Mouse (Mus musculus): Measurements from ENCODE around the gene Sumf1. TPM values are rescaled to one million over a fixed set of nuclear protein-coding genes. Genes with fewer than 3 reads are reported as not detected.

The Sumf1 gene
- polyA plus RNA-seq, 1 experiment from 2014 or later, result 12.4 TPM

DNA sequence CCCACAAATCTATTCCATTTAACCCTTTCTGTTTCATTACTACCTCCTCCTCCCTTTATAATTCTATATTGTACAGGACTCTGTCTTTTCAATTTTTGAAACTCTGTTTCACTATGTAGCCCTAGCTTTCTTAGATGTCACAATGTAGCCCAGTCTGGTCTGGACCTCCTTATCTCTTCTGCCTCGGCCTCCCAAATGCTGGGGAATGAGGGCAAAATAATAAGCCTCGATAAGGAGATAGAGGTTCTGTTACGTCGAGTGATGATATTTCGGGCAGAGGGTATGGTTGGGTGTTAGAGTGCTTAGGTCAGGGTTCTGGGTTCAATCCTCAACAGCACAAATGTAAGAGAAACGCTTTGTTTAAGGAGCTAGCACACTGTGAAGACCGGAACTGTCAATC is 11.3 kb upstream of the Sumf1 start:
- Histone ChIP-seq H3K4me2 (ENCODE audit: low read depth) (no peak overlapping the region), H3K36me3 (ENCODE audit: control insufficient read depth, insufficient read depth, low read length) (no peaks in the 10 kb centered on the region), H3K4me1 (ENCODE audit: control insufficient read depth, insufficient read depth, low read length) (no peaks in the 10 kb centered on the region), H3K9ac (ENCODE audit: low read length) (no peak overlapping the region), H3K27ac (ENCODE audit: low read depth, low read length) (no peak overlapping the region), H3K27me3 (ENCODE audit: control insufficient read depth, insufficient read depth, low read length) (no peaks in the 10 kb centered on the region), H3K9me3 (ENCODE audit: control insufficient read depth, low read length) (no peaks in the 10 kb centered on the region), H3K4me3 (ENCODE audit: low read depth, low read length) (no peak overlapping the region)
- WGBS, result 86% methylated on average over 7 of the region's 7 CpGs
- DNase-seq (ENCODE audit: low spot score) (no peak), ATAC-seq (ENCODE audit: insufficient read depth, low FRiP score, low TSS enrichment) (no peak)

- no peaks in the 10 kb centered on the region for H3K36me3 ChIP-seq (ENCODE audit: control insufficient read depth, insufficient read depth, low read length)
- no peak overlapping the region for H3K9ac ChIP-seq (ENCODE audit: low read length)
- ATAC-seq (ENCODE audit: insufficient read depth, low FRiP score, low TSS enrichment) (no peak), DNase-seq (ENCODE audit: low spot score) (no peak)
- H3K27ac ChIP-seq (ENCODE audit: low read depth, low read length), result no peak overlapping the region
- H3K4me3 ChIP-seq (ENCODE audit: low read depth, low read length), result no peak overlapping the region
- no peaks in the 10 kb centered on the region for H3K27me3 ChIP-seq (ENCODE audit: control insufficient read depth, insufficient read depth, low read length)
- H3K4me1 ChIP-seq (ENCODE audit: control insufficient read depth, insufficient read depth, low read length), result no peaks in the 10 kb centered on the region
- 63% methylated on average over 4 of the region's 4 CpGs for WGBS
- no peak overlapping the region for H3K4me2 ChIP-seq (ENCODE audit: low read depth)
- H3K9me3 ChIP-seq (ENCODE audit: control insufficient read depth, low read length), result no peaks in the 10 kb centered on the region
Measured at GRCm38 (mm10) chr6:108192632-108193031, 7.2 kb upstream of the Sumf1 start.

GRCm38 (mm10) chr6:108190690-108191089 is 5.3 kb upstream of the Sumf1 start:
- 100% methylated on average over 1 of the region's 1 CpGs for WGBS
- Histone ChIP-seq H3K4me3 (ENCODE audit: low read depth, low read length) (no peak overlapping the region), H3K4me2 (ENCODE audit: low read depth) (no peak overlapping the region), H3K27me3 (ENCODE audit: control insufficient read depth, insufficient read depth, low read length) (no peaks in the 10 kb centered on the region), H3K9me3 (ENCODE audit: control insufficient read depth, low read length) (no peaks in the 10 kb centered on the region), H3K4me1 (ENCODE audit: control insufficient read depth, insufficient read depth, low read length) (no peaks in the 10 kb centered on the region), H3K27ac (ENCODE audit: low read depth, low read length) (no peak overlapping the region), H3K36me3 (ENCODE audit: control insufficient read depth, insufficient read depth, low read length) (no peaks in the 10 kb centered on the region), H3K9ac (ENCODE audit: low read length) (no peak overlapping the region)
- no peak for DNase-seq (ENCODE audit: low spot score)
- ATAC-seq (ENCODE audit: insufficient read depth, low FRiP score, low TSS enrichment), result no peak

DNA sequence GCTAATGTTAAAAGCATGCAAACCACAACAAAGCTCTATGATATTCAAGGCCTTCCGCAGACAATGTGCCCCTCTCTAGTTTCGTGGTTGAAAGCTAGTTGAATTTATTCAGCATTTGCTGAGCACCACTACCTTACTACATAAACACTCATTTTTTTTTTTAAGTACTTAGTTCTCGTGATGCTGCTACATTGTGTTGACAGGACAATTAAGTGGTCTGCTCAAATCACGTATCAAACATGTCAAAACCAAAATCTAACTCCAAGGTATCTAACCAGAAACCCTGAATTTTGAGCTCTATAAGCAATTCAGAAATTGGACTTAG is 265 bp upstream of the Sumf1 start:
- DNase-seq (ENCODE audit: low spot score) (no peak), ATAC-seq (ENCODE audit: insufficient read depth, low FRiP score, low TSS enrichment) (no peak)
- Histone ChIP-seq H3K4me2 (ENCODE audit: low read depth) (peak overlapping the region; percentile 84), H3K36me3 (ENCODE audit: control insufficient read depth, insufficient read depth, low read length) (no peaks in the 10 kb centered on the region), H3K4me3 (ENCODE audit: low read depth, low read length) (peak overlapping the region; percentile 92), H3K4me1 (ENCODE audit: control insufficient read depth, insufficient read depth, low read length) (peaks cover 5% of the 10 kb centered on the region; the same call in 1 of the 2 replicates), H3K9me3 (ENCODE audit: control insufficient read depth, low read length) (no peaks in the 10 kb centered on the region), H3K27me3 (ENCODE audit: control insufficient read depth, insufficient read depth, low read length) (no peaks in the 10 kb centered on the region), H3K27ac (ENCODE audit: low read depth, low read length) (no peak overlapping the region), H3K9ac (ENCODE audit: low read length) (peak overlapping the region; percentile 79)
- WGBS, result 24% methylated on average over 4 of the region's 4 CpGs

GRCm38 (mm10) chr6:108179087-108179486 is 6.3 kb downstream of the Sumf1 start:
- no peak overlapping the region for H3K4me3 ChIP-seq (ENCODE audit: low read depth, low read length)
- H3K9ac ChIP-seq (ENCODE audit: low read length), result no peak overlapping the region
- H3K36me3 ChIP-seq (ENCODE audit: control insufficient read depth, insufficient read depth, low read length), result no peaks in the 10 kb centered on the region
- ATAC-seq (ENCODE audit: insufficient read depth, low FRiP score, low TSS enrichment) (no peak), DNase-seq (ENCODE audit: low spot score) (no peak)
- no peaks in the 10 kb centered on the region for H3K4me1 ChIP-seq (ENCODE audit: control insufficient read depth, insufficient read depth, low read length)
- H3K9me3 ChIP-seq (ENCODE audit: control insufficient read depth, low read length), result no peaks in the 10 kb centered on the region
- H3K27me3 ChIP-seq (ENCODE audit: control insufficient read depth, insufficient read depth, low read length), result no peaks in the 10 kb centered on the region
- no peak overlapping the region for H3K27ac ChIP-seq (ENCODE audit: low read depth, low read length)
- H3K4me2 ChIP-seq (ENCODE audit: low read depth), result no peak overlapping the region
- WGBS, result 93% methylated on average over 2 of the region's 2 CpGs

GRCm38 (mm10) chr6:108174181-108174580 is 11.2 kb downstream of the Sumf1 start:
- Histone ChIP-seq H3K27me3 (ENCODE audit: control insufficient read depth, insufficient read depth, low read length) (no peaks in the 10 kb centered on the region), H3K4me3 (ENCODE audit: low read depth, low read length) (no peak overlapping the region), H3K4me1 (ENCODE audit: control insufficient read depth, insufficient read depth, low read length) (no peaks in the 10 kb centered on the region), H3K36me3 (ENCODE audit: control insufficient read depth, insufficient read depth, low read length) (peaks cover 4% of the 10 kb centered on the region; the same call in 1 of the 2 replicates), H3K9me3 (ENCODE audit: control insufficient read depth, low read length) (no peaks in the 10 kb centered on the region), H3K27ac (ENCODE audit: low read depth, low read length) (no peak overlapping the region), H3K9ac (ENCODE audit: low read length) (no peak overlapping the region), H3K4me2 (ENCODE audit: low read depth) (no peak overlapping the region)
- no peak for DNase-seq (ENCODE audit: low spot score)
- ATAC-seq (ENCODE audit: insufficient read depth, low FRiP score, low TSS enrichment), result no peak
- 91% methylated on average over 3 of the region's 3 CpGs for WGBS

GRCm38 (mm10) chr6:108172219-108172618 is 13.2 kb downstream of the Sumf1 start:
- no peak overlapping the region for H3K4me3 ChIP-seq (ENCODE audit: low read depth, low read length)

DNA sequence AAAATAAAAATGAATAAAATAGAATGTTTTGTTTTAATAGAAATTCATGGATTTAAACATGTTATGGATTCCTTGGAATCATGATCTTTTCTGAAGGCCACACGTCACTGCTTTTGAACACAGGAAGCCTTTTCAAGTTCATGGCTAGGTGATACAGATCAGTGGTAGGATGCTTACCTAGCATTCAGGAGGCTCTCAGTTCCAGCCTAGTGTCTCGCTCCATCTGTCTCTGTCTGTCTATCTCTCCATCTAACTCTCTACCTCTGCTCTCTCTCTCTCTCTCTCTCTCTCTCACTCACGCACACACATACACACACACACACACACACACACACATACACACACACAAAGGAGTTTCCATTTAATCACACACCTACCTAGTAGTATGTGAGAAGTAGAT is 15.9 kb downstream of the Sumf1 start:
- Histone ChIP-seq H3K27me3 (ENCODE audit: control insufficient read depth, insufficient read depth, low read length) (no peaks in the 10 kb centered on the region), H3K4me2 (ENCODE audit: low read depth) (no peak overlapping the region), H3K36me3 (ENCODE audit: control insufficient read depth, insufficient read depth, low read length) (peaks cover 4% of the 10 kb centered on the region; the same call in 1 of the 2 replicates), H3K9ac (ENCODE audit: low read length) (no peak overlapping the region), H3K27ac (ENCODE audit: low read depth, low read length) (no peak overlapping the region), H3K4me1 (ENCODE audit: control insufficient read depth, insufficient read depth, low read length) (no peaks in the 10 kb centered on the region), H3K4me3 (ENCODE audit: low read depth, low read length) (no peak overlapping the region), H3K9me3 (ENCODE audit: control insufficient read depth, low read length) (no peaks in the 10 kb centered on the region)
- WGBS, result 93% methylated on average over 3 of the region's 3 CpGs
- DNase-seq (ENCODE audit: low spot score) (no peak), ATAC-seq (ENCODE audit: insufficient read depth, low FRiP score, low TSS enrichment) (no peak)

More at GRCm38 (mm10) chr6:108172219-108172618, 13.2 kb downstream of the Sumf1 start:
- 97% methylated on average over 1 of the region's 1 CpGs for WGBS
- no peaks in the 10 kb centered on the region for H3K4me1 ChIP-seq (ENCODE audit: control insufficient read depth, insufficient read depth, low read length)
- ATAC-seq (ENCODE audit: insufficient read depth, low FRiP score, low TSS enrichment) (no peak), DNase-seq (ENCODE audit: low spot score) (no peak)
- no peaks in the 10 kb centered on the region for H3K9me3 ChIP-seq (ENCODE audit: control insufficient read depth, low read length)
- H3K27me3 ChIP-seq (ENCODE audit: control insufficient read depth, insufficient read depth, low read length), result no peaks in the 10 kb centered on the region
- no peak overlapping the region for H3K4me2 ChIP-seq (ENCODE audit: low read depth)
- no peak overlapping the region for H3K9ac ChIP-seq (ENCODE audit: low read length)
- H3K27ac ChIP-seq (ENCODE audit: low read depth, low read length), result no peak overlapping the region
- peaks cover 4% of the 10 kb centered on the region; the same call in 1 of the 2 replicates for H3K36me3 ChIP-seq (ENCODE audit: control insufficient read depth, insufficient read depth, low read length)

GRCm38 (mm10) chr6:108168723-108169122 is 16.7 kb downstream of the Sumf1 start:
- DNase-seq (ENCODE audit: low spot score) (no peak), ATAC-seq (ENCODE audit: insufficient read depth, low FRiP score, low TSS enrichment) (no peak)
- Histone ChIP-seq H3K27me3 (ENCODE audit: control insufficient read depth, insufficient read depth, low read length) (no peaks in the 10 kb centered on the region), H3K9ac (ENCODE audit: low read length) (no peak overlapping the region), H3K4me3 (ENCODE audit: low read depth, low read length) (no peak overlapping the region), H3K4me2 (ENCODE audit: low read depth) (no peak overlapping the region), H3K9me3 (ENCODE audit: control insufficient read depth, low read length) (no peaks in the 10 kb centered on the region), H3K27ac (ENCODE audit: low read depth, low read length) (no peak overlapping the region), H3K4me1 (ENCODE audit: control insufficient read depth, insufficient read depth, low read length) (no peaks in the 10 kb centered on the region), H3K36me3 (ENCODE audit: control insufficient read depth, insufficient read depth, low read length) (peaks cover 4% of the 10 kb centered on the region; the same call in 1 of the 2 replicates)
- WGBS, result 90% methylated on average over 6 of the region's 6 CpGs

Measured in neural tube, embryonic 11.5 days (tissue).